Mouse (Mus musculus): Measurements from ENCODE around the gene Rbp7. TPM values are rescaled to one million over a fixed set of nuclear protein-coding genes. Genes with fewer than 3 reads are reported as not detected.

Rbp7 gene
- polyA plus RNA-seq, 1 experiment from 2014 or later = 1.7 TPM

GRCm38 (mm10) chr4:149487729-149488128 lies 33.0 kb upstream of the Rbp7 start:
- H3K36me3 ChIP-seq (ENCODE audit: insufficient read depth) = peaks cover 48% of the 10 kb centered on the region
- WGBS = 92% methylated on average over 12 of the region's 12 CpGs

GRCm38 (mm10) chr4:149485825-149486206 lies 31.0 kb upstream of the Rbp7 start:
- Histone ChIP-seq H3K9ac (peak overlapping the region; percentile 58), H3K4me1 (ENCODE audit: insufficient read depth) (no peaks in the 10 kb centered on the region; the same call in 1 of the 2 replicates), H3K9me3 (ENCODE audit: low read depth, low read length) (no peaks in the 10 kb centered on the region), H3K4me3 (ENCODE audit: low read depth, low read length) (peak overlapping the region; percentile 80), H3K27ac (ENCODE audit: low read depth) (peak overlapping the region; percentile 50; the same call in 1 of the 2 replicates), H3K27me3 (ENCODE audit: insufficient read depth, low read length) (no peaks in the 10 kb centered on the region; the same call in 1 of the 2 replicates), H3K4me2 (peak overlapping the region; percentile 84), H3K36me3 (ENCODE audit: insufficient read depth) (peaks cover 37% of the 10 kb centered on the region)
- WGBS = under 1% methylated on average over 10 of the region's 10 CpGs
- TF ChIP-seq CTCF (IDR thresholded peaks at IDR 0.05; ENCODE audit: low read depth) = peak; percentile 40
- no peak for ATAC-seq (ENCODE audit: insufficient read depth)
- peak; percentile 84 for DNase-seq

More at GRCm38 (mm10) chr4:149487729-149488128, 33.0 kb upstream of the Rbp7 start:
- no peak for ATAC-seq (ENCODE audit: insufficient read depth)
- H3K27me3 ChIP-seq (ENCODE audit: insufficient read depth, low read length) = no peaks in the 10 kb centered on the region; the same call in 1 of the 2 replicates
- H3K4me3 ChIP-seq (ENCODE audit: low read depth, low read length) = no peak overlapping the region
- no peak for DNase-seq
- H3K4me1 ChIP-seq (ENCODE audit: insufficient read depth) = no peaks in the 10 kb centered on the region; the same call in 1 of the 2 replicates
- H3K4me2 ChIP-seq = no peak overlapping the region
- TF ChIP-seq CTCF (IDR thresholded peaks at IDR 0.05; ENCODE audit: low read depth) = no peak
- no peak overlapping the region for H3K9ac ChIP-seq
- no peak overlapping the region for H3K27ac ChIP-seq (ENCODE audit: low read depth)
- no peaks in the 10 kb centered on the region for H3K9me3 ChIP-seq (ENCODE audit: low read depth, low read length)

- ATAC-seq (ENCODE audit: insufficient read depth) (peak; percentile 100), DNase-seq (peak; percentile 98)
- Histone ChIP-seq H3K4me1 (ENCODE audit: insufficient read depth) (no peaks in the 10 kb centered on the region; the same call in 1 of the 2 replicates), H3K27me3 (ENCODE audit: insufficient read depth, low read length) (no peaks in the 10 kb centered on the region; the same call in 1 of the 2 replicates), H3K4me2 (peak within 1 kb of the TSS; percentile 84), H3K9ac (peak within 1 kb of the TSS; percentile 58), H3K27ac (ENCODE audit: low read depth) (peak within 1 kb of the TSS; percentile 50; the same call in 1 of the 2 replicates), H3K4me3 (ENCODE audit: low read depth, low read length) (peak within 1 kb of the TSS; percentile 80), H3K9me3 (ENCODE audit: low read depth, low read length) (no peaks in the 10 kb centered on the region), H3K36me3 (ENCODE audit: insufficient read depth) (peaks cover 34% of the 10 kb centered on the region)
- TF ChIP-seq CTCF (IDR thresholded peaks at IDR 0.05; ENCODE audit: low read depth) = peak; percentile 12
- WGBS = under 1% methylated on average over 60 of the region's 60 CpGs
Observed at GRCm38 (mm10) chr4:149485053-149485824, 30.5 kb upstream of the Rbp7 start, which contains the start of the genes Nmnat1 and Lzic. TSS of gene Nmnat1 (minus strand) at chr4:149485202. TSS of gene Lzic (plus strand) at chr4:149485229.

GRCm38 (mm10) chr4:149484566-149484965 lies 29.8 kb upstream of the Rbp7 start:
- peak overlapping the region; percentile 58 for H3K9ac ChIP-seq
- no peak for TF ChIP-seq CTCF (IDR thresholded peaks at IDR 0.05; ENCODE audit: low read depth)
- DNase-seq (no peak), ATAC-seq (ENCODE audit: insufficient read depth) (0 out of 2 replicates have a peak, but pooled peaks have one; percentile 4)
- H3K36me3 ChIP-seq (ENCODE audit: insufficient read depth) = peaks cover 27% of the 10 kb centered on the region
- H3K9me3 ChIP-seq (ENCODE audit: low read depth, low read length) = no peaks in the 10 kb centered on the region
- peak overlapping the region; percentile 48; the same call in 1 of the 2 replicates for H3K27ac ChIP-seq (ENCODE audit: low read depth)
- H3K4me1 ChIP-seq (ENCODE audit: insufficient read depth) = no peaks in the 10 kb centered on the region; the same call in 1 of the 2 replicates
- peak overlapping the region; percentile 84 for H3K4me2 ChIP-seq
- WGBS = 47% methylated on average over 3 of the region's 3 CpGs
- peak overlapping the region; percentile 80 for H3K4me3 ChIP-seq (ENCODE audit: low read depth, low read length)
- H3K27me3 ChIP-seq (ENCODE audit: insufficient read depth, low read length) = no peaks in the 10 kb centered on the region; the same call in 1 of the 2 replicates

GRCm38 (mm10) chr4:149477078-149477477 lies 22.3 kb upstream of the Rbp7 start, which contains the start of gene Tmem274:
TSS of gene Tmem274 (plus strand) at chr4:149477378.
- H3K9me3 ChIP-seq (ENCODE audit: low read depth, low read length) = no peaks in the 10 kb centered on the region
- no peak within 1 kb of the TSS for H3K9ac ChIP-seq
- H3K4me2 ChIP-seq = no peak within 1 kb of the TSS
- DNase-seq = no peak
- no peak for ATAC-seq (ENCODE audit: insufficient read depth)
- H3K27me3 ChIP-seq (ENCODE audit: insufficient read depth, low read length) = no peaks in the 10 kb centered on the region
- TF ChIP-seq CTCF (IDR thresholded peaks at IDR 0.05; ENCODE audit: low read depth) = no peak
- H3K36me3 ChIP-seq (ENCODE audit: insufficient read depth) = peaks cover 5% of the 10 kb centered on the region; the same call in 1 of the 2 replicates
- 83% methylated on average over 11 of the region's 11 CpGs for WGBS
- no peak within 1 kb of the TSS for H3K27ac ChIP-seq (ENCODE audit: low read depth)
- no peak within 1 kb of the TSS for H3K4me3 ChIP-seq (ENCODE audit: low read depth, low read length)
- no peaks in the 10 kb centered on the region for H3K4me1 ChIP-seq (ENCODE audit: insufficient read depth)

- Histone ChIP-seq H3K36me3 (ENCODE audit: insufficient read depth) (peaks cover 5% of the 10 kb centered on the region; the same call in 1 of the 2 replicates), H3K4me3 (ENCODE audit: low read depth, low read length) (no peak overlapping the region), H3K27ac (ENCODE audit: low read depth) (no peak overlapping the region), H3K27me3 (ENCODE audit: insufficient read depth, low read length) (no peaks in the 10 kb centered on the region), H3K9ac (no peak overlapping the region), H3K4me1 (ENCODE audit: insufficient read depth) (no peaks in the 10 kb centered on the region), H3K4me2 (no peak overlapping the region), H3K9me3 (ENCODE audit: low read depth, low read length) (no peaks in the 10 kb centered on the region)
- ATAC-seq (ENCODE audit: insufficient read depth) (no peak), DNase-seq (no peak)
- WGBS = 57% methylated on average over 7 of the region's 7 CpGs
- no peak for TF ChIP-seq CTCF (IDR thresholded peaks at IDR 0.05; ENCODE audit: low read depth)
Observed at GRCm38 (mm10) chr4:149475096-149475495, 20.3 kb upstream of the Rbp7 start.

- H3K4me3 ChIP-seq (ENCODE audit: low read depth, low read length) = no peak overlapping the region
Observed at GRCm38 (mm10) chr4:149469557-149469956, 14.8 kb upstream of the Rbp7 start.

More at GRCm38 (mm10) chr4:149469557-149469956, 14.8 kb upstream of the Rbp7 start:
- H3K4me2 ChIP-seq = no peak overlapping the region
- no peaks in the 10 kb centered on the region for H3K9me3 ChIP-seq (ENCODE audit: low read depth, low read length)
- no peaks in the 10 kb centered on the region for H3K27me3 ChIP-seq (ENCODE audit: insufficient read depth, low read length)
- H3K27ac ChIP-seq (ENCODE audit: low read depth) = no peak overlapping the region
- ATAC-seq (ENCODE audit: insufficient read depth) (no peak), DNase-seq (no peak)
- TF ChIP-seq CTCF (IDR thresholded peaks at IDR 0.05; ENCODE audit: low read depth) = no peak
- peaks cover 17% of the 10 kb centered on the region; the same call in 1 of the 2 replicates for H3K36me3 ChIP-seq (ENCODE audit: insufficient read depth)
- 97% methylated on average over 3 of the region's 3 CpGs for WGBS
- no peak overlapping the region for H3K9ac ChIP-seq
- H3K4me1 ChIP-seq (ENCODE audit: insufficient read depth) = no peaks in the 10 kb centered on the region
